Mouse (Mus musculus) E14TG2a.4 (cell line): ENCODE measurements around the gene Ccdc148.

Source experiments
- CTCF ChIP-seq: conservative IDR thresholded peaks from 2 replicates; pipeline ENCODE4 v1.5.1; 2014; ENCODE audit warnings: low read length
- NANOG ChIP-seq: IDR thresholded peaks from 2 replicates; pipeline ENCODE4 v1.6.1; 2014; ENCODE audit warnings: borderline replicate concordance, low read length, mixed read lengths

- TF ChIP-seq CTCF (no peak), NANOG (no peak)
Observed at GRCm38 (mm10) chr2:59155428-59155827, 5.1 kb downstream of the Ccdc148 start.
